Mouse (Mus musculus) forebrain, embryonic 10.5 days (tissue): ENCODE measurements at regions not wholly inside any gene's neighbourhood (a gene's known extent, or its start where the extent isn't known, plus 50 kb on each side); places are given as distances from the start of the nearest gene placed in this dataset.

Experiments used
- DNase-seq: peaks from one replicate; pipeline ENCODE4 v3.0.0-alpha.2; 2017; ENCODE audit warnings: low spot score; ENCODE audit errors: extremely low spot score
- H3K27ac ChIP-seq: fragments of 300-500 bp; sonication (generic); 2 replicates; pipeline ENCODE4 v1.5.1; 2016; ENCODE audit warnings: mild to moderate bottlenecking
- H3K27me3 ChIP-seq: fragments of 300-500 bp; sonication (generic); 2 replicates; pipeline ENCODE4 v1.6.1; 2016; ENCODE audit warnings: mild to moderate bottlenecking; ENCODE audit not compliant: poor library complexity, severe bottlenecking
- H3K36me3 ChIP-seq: fragments of 300-500 bp; sonication (generic); replicated peaks from 2 replicates; pipeline ENCODE4 v1.6.1; 2016; ENCODE audit warnings: mild to moderate bottlenecking, moderate library complexity
- H3K4me1 ChIP-seq: fragments of 300-500 bp; sonication (generic); 2 replicates; pipeline ENCODE4 v1.6.1; 2016
- H3K4me3 ChIP-seq: fragments of 300-500 bp; sonication (generic); 2 replicates; pipeline ENCODE4 v1.5.1; 2016; ENCODE audit warnings: mild to moderate bottlenecking, moderate library complexity
- H3K9me3 ChIP-seq: fragments of 300-500 bp; sonication (generic); 2 replicates; pipeline ENCODE4 v1.6.1; 2016; ENCODE audit warnings: mild to moderate bottlenecking, moderate library complexity
- WGBS: fragments of 180-500 bp; shearing (Covaris S2); methylation state at CpG from one replicate; pipeline ENCODE4 v1.1.7; 2016; 5-methylcytosine and 5-hydroxymethylcytosine counted together

GRCm38 (mm10) chr16:55632220-55632619 lies 206.5 kb downstream of the Nfkbiz start:
- no peak overlapping the region for H3K4me3 ChIP-seq
- no peaks in the 10 kb centered on the region for H3K4me1 ChIP-seq
- 78% methylated on average over 3 of the region's 3 CpGs for WGBS
- no peaks in the 10 kb centered on the region for H3K9me3 ChIP-seq
- H3K27me3 ChIP-seq: no peaks in the 10 kb centered on the region
- no peak for DNase-seq
- no peaks in the 10 kb centered on the region for H3K36me3 ChIP-seq
- no peak overlapping the region for H3K27ac ChIP-seq

- Histone ChIP-seq H3K27me3 (no peaks in the 10 kb centered on the region), H3K36me3 (no peaks in the 10 kb centered on the region), H3K9me3 (no peaks in the 10 kb centered on the region), H3K4me1 (no peaks in the 10 kb centered on the region), H3K27ac (no peak overlapping the region), H3K4me3 (no peak overlapping the region)
- WGBS: 75% methylated on average over 2 of the region's 2 CpGs
- DNase-seq: no peak
These were observed 207.1 kb downstream of the Nfkbiz start for GRCm38 (mm10) chr16:55631637-55632036.

- Histone ChIP-seq H3K4me1 (no peaks in the 10 kb centered on the region), H3K27me3 (no peaks in the 10 kb centered on the region), H3K36me3 (no peaks in the 10 kb centered on the region), H3K27ac (no peak overlapping the region), H3K9me3 (no peaks in the 10 kb centered on the region), H3K4me3 (no peak overlapping the region)
- DNase-seq: no peak
- 86% methylated on average over 2 of the region's 2 CpGs for WGBS
These were observed 207.7 kb downstream of the Nfkbiz start for GRCm38 (mm10) chr16:55631048-55631447.

DNA sequence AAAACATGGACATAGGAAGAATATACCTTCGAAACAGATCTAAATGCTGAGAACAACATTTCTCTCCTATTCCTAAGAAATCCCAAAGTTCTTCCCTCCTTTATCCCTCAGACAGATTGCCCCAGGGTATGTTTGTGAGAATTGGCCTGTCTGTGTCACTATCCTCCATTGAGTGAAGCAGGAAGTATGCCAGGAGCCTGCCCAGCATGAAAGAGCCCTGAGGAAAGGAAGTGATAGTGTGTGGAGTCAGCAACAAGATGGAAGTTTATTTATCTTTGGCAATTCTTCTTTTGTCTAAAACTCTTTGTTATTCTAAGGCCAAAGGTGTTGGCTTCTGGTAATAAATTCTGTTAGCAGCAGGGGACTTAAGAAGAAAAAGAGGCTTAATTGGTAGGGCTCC lies 211.2 kb downstream of the Nfkbiz start:
- no peaks in the 10 kb centered on the region for H3K9me3 ChIP-seq
- WGBS: 93% methylated on average over 1 of the region's 1 CpGs
- no peaks in the 10 kb centered on the region for H3K4me1 ChIP-seq
- H3K4me3 ChIP-seq: no peak overlapping the region
- H3K27ac ChIP-seq: no peak overlapping the region
- no peaks in the 10 kb centered on the region for H3K27me3 ChIP-seq
- no peak for DNase-seq
- H3K36me3 ChIP-seq: no peaks in the 10 kb centered on the region

DNA sequence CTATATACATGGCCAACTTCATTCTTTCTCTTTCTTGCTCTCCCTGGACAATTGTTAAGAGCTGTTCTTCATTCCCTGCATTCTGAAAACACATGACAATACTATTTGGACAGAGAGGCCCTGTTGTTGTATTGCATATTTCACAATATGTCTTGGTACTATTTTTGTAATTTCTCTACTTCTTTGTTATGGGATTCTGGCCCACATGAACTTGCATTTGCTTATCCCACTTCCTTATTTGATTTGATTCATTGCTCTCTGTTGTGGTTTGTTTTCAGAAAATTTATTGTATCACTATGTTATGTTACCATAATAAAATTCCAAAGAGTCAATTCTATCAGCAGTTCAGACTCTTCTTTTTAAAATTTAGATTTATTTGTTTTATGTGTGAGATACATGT lies 215.3 kb downstream of the Nfkbiz start:
- no peaks in the 10 kb centered on the region for H3K9me3 ChIP-seq
- no peak overlapping the region for H3K27ac ChIP-seq
- no peaks in the 10 kb centered on the region for H3K27me3 ChIP-seq
- no peaks in the 10 kb centered on the region for H3K36me3 ChIP-seq
- H3K4me3 ChIP-seq: no peak overlapping the region
- no peak for DNase-seq
- H3K4me1 ChIP-seq: no peaks in the 10 kb centered on the region

GRCm38 (mm10) chr16:55619731-55620130 lies 219.0 kb downstream of the Nfkbiz start:
- Histone ChIP-seq H3K9me3 (no peaks in the 10 kb centered on the region), H3K4me3 (no peak overlapping the region), H3K36me3 (no peaks in the 10 kb centered on the region), H3K4me1 (no peaks in the 10 kb centered on the region), H3K27me3 (no peaks in the 10 kb centered on the region), H3K27ac (no peak overlapping the region)
- DNase-seq: no peak
- WGBS: 90% methylated on average over 3 of the region's 3 CpGs

DNA sequence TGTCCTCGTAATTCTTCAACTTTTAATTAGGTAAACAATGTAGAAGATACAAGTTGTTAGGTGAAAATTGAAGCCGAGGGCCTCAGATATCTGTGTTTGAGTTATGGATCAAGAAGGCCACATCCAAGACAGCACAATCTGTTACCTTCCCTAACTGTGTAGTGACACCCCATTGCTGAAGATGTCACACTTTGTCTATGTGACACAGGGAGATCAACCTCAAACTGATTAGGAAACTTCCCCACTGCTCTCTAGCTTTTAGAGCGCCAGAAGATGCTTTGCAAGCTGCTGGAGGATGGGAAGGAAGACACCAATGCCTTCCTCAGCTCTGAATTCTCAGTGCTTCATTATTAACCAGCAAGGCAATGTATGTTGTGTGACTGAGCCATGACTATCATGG lies 220.7 kb downstream of the Nfkbiz start:
- WGBS: 92% methylated on average over 3 of the region's 3 CpGs
- Histone ChIP-seq H3K9me3 (no peaks in the 10 kb centered on the region), H3K4me3 (no peak overlapping the region), H3K4me1 (no peaks in the 10 kb centered on the region), H3K36me3 (no peaks in the 10 kb centered on the region), H3K27me3 (no peaks in the 10 kb centered on the region), H3K27ac (no peak overlapping the region)
- no peak for DNase-seq

- Histone ChIP-seq H3K4me1 (no peaks in the 10 kb centered on the region), H3K9me3 (no peaks in the 10 kb centered on the region), H3K27ac (no peak overlapping the region), H3K4me3 (no peak overlapping the region), H3K27me3 (no peaks in the 10 kb centered on the region), H3K36me3 (no peaks in the 10 kb centered on the region)
- WGBS: 66% methylated on average over 4 of the region's 4 CpGs
- DNase-seq: no peak
These were observed 221.2 kb downstream of the Nfkbiz start for GRCm38 (mm10) chr16:55617506-55617905.

DNA sequence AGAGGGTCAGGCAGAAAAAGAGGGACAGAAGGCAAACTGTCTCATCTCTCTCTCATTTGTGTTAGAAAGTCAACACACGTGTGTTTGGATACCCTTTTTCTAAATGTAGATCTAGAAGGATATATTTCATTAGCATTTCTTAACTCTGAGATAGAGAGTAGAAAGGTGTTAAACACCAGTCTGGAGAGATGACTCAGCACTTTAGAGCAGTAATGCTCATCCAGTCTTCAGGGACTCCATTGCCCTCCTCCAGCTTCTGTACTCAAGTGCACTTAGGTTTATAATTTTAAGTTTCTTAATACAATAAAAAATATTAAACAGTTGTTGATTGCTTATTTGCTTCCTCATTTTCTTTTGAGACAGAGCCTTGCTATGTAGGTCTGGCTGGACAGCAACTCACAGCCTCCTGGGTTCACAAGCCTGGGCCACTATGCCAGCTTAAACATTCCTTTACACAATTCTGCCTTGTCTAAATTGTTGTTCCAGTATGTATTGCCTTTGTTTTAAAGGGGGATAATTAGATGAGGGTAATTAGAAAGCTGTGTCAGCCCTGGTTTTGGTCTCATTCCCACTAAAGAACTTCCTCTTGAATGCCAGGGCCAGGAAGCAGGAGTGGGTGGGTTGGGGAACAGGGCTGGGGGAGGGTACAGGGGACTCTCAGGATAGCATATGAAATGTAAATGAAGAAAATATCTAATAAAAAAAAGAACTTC lies 222.1 kb downstream of the Nfkbiz start:
- no peaks in the 10 kb centered on the region for H3K36me3 ChIP-seq
- H3K27me3 ChIP-seq: no peaks in the 10 kb centered on the region
- H3K9me3 ChIP-seq: no peaks in the 10 kb centered on the region
- no peak for DNase-seq
- H3K27ac ChIP-seq: no peak overlapping the region
- no peak overlapping the region for H3K4me3 ChIP-seq
- no peaks in the 10 kb centered on the region for H3K4me1 ChIP-seq
- WGBS: 90% methylated on average over 1 of the region's 1 CpGs

DNA sequence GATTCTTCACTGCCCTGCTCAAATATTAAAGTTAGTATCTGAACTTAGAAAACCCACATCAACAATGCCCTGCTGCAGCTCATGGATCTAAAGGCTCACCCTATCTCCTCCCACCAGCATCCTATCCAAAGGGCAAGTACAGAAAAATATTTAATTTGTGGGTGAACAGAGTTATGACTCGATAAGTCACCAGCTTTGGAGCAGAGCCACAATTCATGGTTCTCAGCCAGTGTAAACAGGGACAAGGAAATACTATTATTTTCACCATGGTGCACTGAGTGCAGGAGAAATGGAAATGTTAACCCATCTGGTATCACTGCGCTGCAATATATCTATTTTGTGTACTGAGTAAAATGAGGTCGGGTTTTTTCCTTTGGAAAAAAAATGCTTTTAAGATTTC lies 225.8 kb downstream of the Nfkbiz start:
- no peaks in the 10 kb centered on the region for H3K9me3 ChIP-seq
- no peak overlapping the region for H3K4me3 ChIP-seq
- 92% methylated on average over 3 of the region's 3 CpGs for WGBS
- no peak overlapping the region for H3K27ac ChIP-seq
- no peaks in the 10 kb centered on the region for H3K4me1 ChIP-seq
- H3K27me3 ChIP-seq: no peaks in the 10 kb centered on the region
- no peak for DNase-seq
- no peaks in the 10 kb centered on the region for H3K36me3 ChIP-seq

GRCm38 (mm10) chr16:55612001-55612400 lies 226.7 kb downstream of the Nfkbiz start:
- Histone ChIP-seq H3K27ac (no peak overlapping the region), H3K9me3 (no peaks in the 10 kb centered on the region), H3K4me1 (no peaks in the 10 kb centered on the region), H3K4me3 (no peak overlapping the region), H3K36me3 (no peaks in the 10 kb centered on the region), H3K27me3 (no peaks in the 10 kb centered on the region)
- no peak for DNase-seq
- 93% methylated on average over 5 of the region's 5 CpGs for WGBS

- no peak overlapping the region for H3K4me3 ChIP-seq
- WGBS: 94% methylated on average over 3 of the region's 3 CpGs
- no peaks in the 10 kb centered on the region for H3K4me1 ChIP-seq
- DNase-seq: no peak
- no peak overlapping the region for H3K27ac ChIP-seq
- H3K27me3 ChIP-seq: no peaks in the 10 kb centered on the region
- no peaks in the 10 kb centered on the region for H3K9me3 ChIP-seq
- H3K36me3 ChIP-seq: no peaks in the 10 kb centered on the region
These were observed 227.5 kb downstream of the Nfkbiz start for GRCm38 (mm10) chr16:55611172-55611571.

GRCm38 (mm10) chr16:55608361-55608760 lies 230.3 kb downstream of the Nfkbiz start:
- H3K36me3 ChIP-seq: no peaks in the 10 kb centered on the region
- no peak overlapping the region for H3K27ac ChIP-seq
- no peaks in the 10 kb centered on the region for H3K4me1 ChIP-seq
- H3K27me3 ChIP-seq: no peaks in the 10 kb centered on the region
- no peaks in the 10 kb centered on the region for H3K9me3 ChIP-seq
- WGBS: 92% methylated on average over 3 of the region's 3 CpGs
- DNase-seq: no peak
- H3K4me3 ChIP-seq: no peak overlapping the region
